Mouse (Mus musculus): Measurements from ENCODE around the gene Pitpna.

- no peak for TF ChIP-seq EP300 (IDR thresholded peaks at IDR 0.05; ENCODE audit: low read depth)
- no peak for TF ChIP-seq CTCF (IDR thresholded peaks at IDR 0.05; ENCODE audit: low read depth)
Observed at GRCm38 (mm10) chr11:75605318-75605717, 17.4 kb downstream of the Pitpna start.

All from liver, postnatal 0 days (tissue).